Mouse (Mus musculus): ENCODE measurements around the gene Grik5. TPM values are rescaled to one million over a fixed set of nuclear protein-coding genes. Genes with fewer than 3 reads are reported as not detected.

Grik5 gene
- 2.6 TPM for polyA plus RNA-seq (2017; shearing (Covaris generic))

DNA sequence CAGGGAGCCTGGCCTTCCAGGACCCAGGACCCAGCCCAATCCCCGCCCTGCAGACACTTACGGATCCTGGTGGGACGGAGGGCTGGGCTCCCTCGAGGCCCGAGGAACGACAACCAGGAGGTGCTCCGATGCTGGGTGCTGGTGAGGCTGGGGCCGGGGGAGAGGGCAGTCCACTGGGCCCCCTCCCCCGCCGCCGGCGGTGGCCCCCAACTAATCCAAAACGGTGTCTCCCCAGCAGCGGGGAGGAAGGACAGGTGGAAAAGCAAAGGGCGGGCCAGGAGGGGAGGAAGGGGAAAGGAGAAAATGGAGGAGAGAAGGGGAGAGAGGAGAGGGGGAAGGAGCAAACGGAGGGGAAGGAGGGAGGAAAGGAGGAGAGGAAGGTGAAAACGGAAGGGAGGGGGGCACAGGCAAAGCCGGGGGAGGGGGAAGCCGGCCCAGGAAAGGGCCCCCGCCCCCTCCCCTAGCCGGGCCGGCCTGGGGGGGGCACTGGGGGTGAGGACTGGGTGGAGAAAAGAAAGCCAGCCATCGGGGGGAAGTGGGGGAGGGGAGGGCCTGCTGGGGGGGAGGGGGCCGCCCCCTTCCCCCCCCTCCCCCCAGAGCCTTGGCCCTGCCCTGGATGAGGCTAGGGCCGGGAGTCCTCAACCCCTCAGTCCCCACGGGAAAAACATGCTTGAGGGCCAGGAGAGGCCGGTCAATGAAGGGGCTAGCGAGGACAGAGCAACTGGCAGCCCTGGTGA, at the start of gene Grik5, which contains the start of gene Zfp574:
Gene Grik5 (minus strand): TSS at position 368 of the 737 bp plus-strand sequence.
Gene Zfp574 (plus strand): TSS at position 589 of the 737 bp plus-strand sequence.

GRCm38 (mm10) chr7:25005421-25006065, 66.6 kb downstream of the Grik5 start, which contains the start of gene Atp1a3:
Atp1a3 (minus strand) TSS chr7:25005958.

GRCm38 (mm10) chr7:24971972-24972893, 99.9 kb downstream of the Grik5 start, which contains the start of gene Rabac1:
Rabac1 (minus strand) TSS chr7:24972754.

Other genes starting within 250 kb of the Grik5 start
- 27.8 TPM for gene Gm9844, start 210.1 kb downstream of the Grik5 start, polyA plus RNA-seq (2017; shearing (Covaris generic))
- gene Lypd4, start 202.4 kb downstream of the Grik5 start, polyA plus RNA-seq (2017; shearing (Covaris generic)) = not detected
- gene Dmrtc2, start 202.3 kb downstream of the Grik5 start, polyA plus RNA-seq (2017; shearing (Covaris generic)) = not detected
- gene Rps19, start 188.0 kb downstream of the Grik5 start, polyA plus RNA-seq (2017; shearing (Covaris generic)) = 4,849 TPM
- 2.1 TPM for gene Cd79a, start 175.0 kb downstream of the Grik5 start, polyA plus RNA-seq (2017; shearing (Covaris generic))
- gene Arhgef1, start 169.4 kb downstream of the Grik5 start, polyA plus RNA-seq (2017; shearing (Covaris generic)) = 1,125 TPM
- not detected for gene Gm4881, start 127.9 kb downstream of the Grik5 start, polyA plus RNA-seq (2017; shearing (Covaris generic))
- gene Rabac1, start 99.6 kb downstream of the Grik5 start, polyA plus RNA-seq (2017; shearing (Covaris generic)) = 808 TPM
- gene Atp1a3, start 66.4 kb downstream of the Grik5 start, polyA plus RNA-seq (2017; shearing (Covaris generic)) = 21.3 TPM
- gene Zfp574, start 221 bp upstream of the Grik5 start, polyA plus RNA-seq (2017; shearing (Covaris generic)) = 27.5 TPM
- gene Pou2f2, start 107.4 kb upstream of the Grik5 start, polyA plus RNA-seq (2017; shearing (Covaris generic)) = 62.9 TPM
- 118 TPM for gene Dedd2, start 148.3 kb upstream of the Grik5 start, polyA plus RNA-seq (2017; shearing (Covaris generic))
- 1.9 TPM for gene Zfp526, start 149.1 kb upstream of the Grik5 start, polyA plus RNA-seq (2017; shearing (Covaris generic))
- 88.4 TPM for gene Gsk3a, start 165.5 kb upstream of the Grik5 start, polyA plus RNA-seq (2017; shearing (Covaris generic))
- gene Erf, start 178.4 kb upstream of the Grik5 start, polyA plus RNA-seq (2017; shearing (Covaris generic)) = 4.5 TPM
- 38.1 TPM for gene Cic, start 195.4 kb upstream of the Grik5 start, polyA plus RNA-seq (2017; shearing (Covaris generic))
- 20.5 TPM for gene Pafah1b3, start 225.6 kb upstream of the Grik5 start, polyA plus RNA-seq (2017; shearing (Covaris generic))
- not detected for gene Prr19, start 229.1 kb upstream of the Grik5 start, polyA plus RNA-seq (2017; shearing (Covaris generic))
- not detected for gene Tmem145, start 233.8 kb upstream of the Grik5 start, polyA plus RNA-seq (2017; shearing (Covaris generic))
- 0.25 TPM for gene Megf8, start 244.8 kb upstream of the Grik5 start, polyA plus RNA-seq (2017; shearing (Covaris generic))